Mouse (Mus musculus): ENCODE results near the gene Lilra6.

GRCm38 (mm10) chr7:3940915-3941314 lies 25.6 kb upstream of the Lilra6 start:
- TF ChIP-seq CTCF (IDR thresholded peaks at IDR 0.05; ENCODE audit: borderline replicate concordance, insufficient read depth, low read length) (no peak), POLR2A (IDR thresholded peaks at IDR 0.05; ENCODE audit: low read depth, low read length) (no peak)

All from embryonic fibroblast, embryonic 13.5 days (primary cell).